Mouse (Mus musculus): ENCODE data around the gene Haus2. TPM values are rescaled to one million over a fixed set of nuclear protein-coding genes. Genes with fewer than 3 reads are reported as not detected.
A peak's percentile ranks its signal among the peaks of the same experiment; 100 is the strongest.
"Not testable (repeated sequence)": the region's sequence is repeated elsewhere in the genome, so short reads cannot be mapped to it uniquely, and the experiment has no call there.

Gene Haus2
- 4.2 and 7.9 TPM in 2 replicates for total RNA-seq (2015; ENCODE audit: low replicate concordance)
- total RNA-seq (2017; ENCODE audit: low replicate concordance): 3.0 and 5.2 TPM in 2 replicates

- peak; percentile 90 for ATAC-seq (replicated peaks; ENCODE audit: low FRiP score, poor library complexity, severe bottlenecking)
These were observed at the start of gene Haus2, which contains the start of gene Lrrc57 for GRCm38 (mm10) chr2:120608830-120609723. Haus2 (plus strand) TSS chr2:120609383. Lrrc57 (minus strand) TSS chr2:120609520.

GRCm38 (mm10) chr2:120561524-120561923 is 47.7 kb upstream of the Haus2 start:
- ATAC-seq (replicated peaks; ENCODE audit: low FRiP score, poor library complexity, severe bottlenecking): no peak

- ATAC-seq (replicated peaks; ENCODE audit: low FRiP score, poor library complexity, severe bottlenecking): no peak
These were observed 46.3 kb upstream of the Haus2 start for GRCm38 (mm10) chr2:120562859-120563234.

- peak; percentile 80 for ATAC-seq (replicated peaks; ENCODE audit: low FRiP score, poor library complexity, severe bottlenecking)
These were observed 45.8 kb upstream of the Haus2 start, which contains the start of gene Zfp106 for GRCm38 (mm10) chr2:120563235-120563990. Zfp106 (minus strand) TSS chr2:120563843.

GRCm38 (mm10) chr2:120564548-120565188 is 44.5 kb upstream of the Haus2 start:
- ATAC-seq (replicated peaks; ENCODE audit: low FRiP score, poor library complexity, severe bottlenecking): not testable (repeated sequence)

- no peak for ATAC-seq (replicated peaks; ENCODE audit: low FRiP score, poor library complexity, severe bottlenecking)
These were observed 43.8 kb upstream of the Haus2 start for GRCm38 (mm10) chr2:120565363-120565762.

GRCm38 (mm10) chr2:120566886-120567797 is 42.0 kb upstream of the Haus2 start, which contains the start of gene Snap23:
Snap23 (plus strand) TSS chr2:120567671.
- peak; percentile 90 for ATAC-seq (replicated peaks; ENCODE audit: low FRiP score, poor library complexity, severe bottlenecking)

GRCm38 (mm10) chr2:120567798-120568320 is 41.3 kb upstream of the Haus2 start:
- ATAC-seq (replicated peaks; ENCODE audit: low FRiP score, poor library complexity, severe bottlenecking): peak; percentile 69

GRCm38 (mm10) chr2:120571081-120571480 is 38.1 kb upstream of the Haus2 start:
- no peak for ATAC-seq (replicated peaks; ENCODE audit: low FRiP score, poor library complexity, severe bottlenecking)

GRCm38 (mm10) chr2:120572161-120572560 is 37.0 kb upstream of the Haus2 start:
- ATAC-seq (replicated peaks; ENCODE audit: low FRiP score, poor library complexity, severe bottlenecking): not testable (repeated sequence)

GRCm38 (mm10) chr2:120575121-120575520 is 34.1 kb upstream of the Haus2 start:
- ATAC-seq (replicated peaks; ENCODE audit: low FRiP score, poor library complexity, severe bottlenecking): no peak

- no peak for ATAC-seq (replicated peaks; ENCODE audit: low FRiP score, poor library complexity, severe bottlenecking)
These were observed 33.2 kb upstream of the Haus2 start for GRCm38 (mm10) chr2:120575978-120576377.

- ATAC-seq (replicated peaks; ENCODE audit: low FRiP score, poor library complexity, severe bottlenecking): no peak
These were observed 31.4 kb upstream of the Haus2 start for GRCm38 (mm10) chr2:120577799-120578198.

- ATAC-seq (replicated peaks; ENCODE audit: low FRiP score, poor library complexity, severe bottlenecking): no peak
These were observed 30.9 kb upstream of the Haus2 start for GRCm38 (mm10) chr2:120578286-120578685.

- ATAC-seq (replicated peaks; ENCODE audit: low FRiP score, poor library complexity, severe bottlenecking): no peak
These were observed 19.4 kb upstream of the Haus2 start for GRCm38 (mm10) chr2:120589759-120590158.

GRCm38 (mm10) chr2:120592227-120592626 is 17.0 kb upstream of the Haus2 start:
- ATAC-seq (replicated peaks; ENCODE audit: low FRiP score, poor library complexity, severe bottlenecking): no peak

GRCm38 (mm10) chr2:120597734-120598133 is 11.4 kb upstream of the Haus2 start:
- ATAC-seq (replicated peaks; ENCODE audit: low FRiP score, poor library complexity, severe bottlenecking): no peak

GRCm38 (mm10) chr2:120599506-120599905 is 9.7 kb upstream of the Haus2 start:
- no peak for ATAC-seq (replicated peaks; ENCODE audit: low FRiP score, poor library complexity, severe bottlenecking)
